Mouse (Mus musculus): ENCODE results near the gene Selenov. TPM values are rescaled to one million over a fixed set of nuclear protein-coding genes. Genes with fewer than 3 reads are reported as not detected.
"Not testable (repeated sequence)": the region's sequence is repeated elsewhere in the genome, so short reads cannot be mapped to it uniquely, and the experiment has no call there.

Selenov gene
- polyA plus RNA-seq, 1 experiment from 2014 or later, result not detected

DNA sequence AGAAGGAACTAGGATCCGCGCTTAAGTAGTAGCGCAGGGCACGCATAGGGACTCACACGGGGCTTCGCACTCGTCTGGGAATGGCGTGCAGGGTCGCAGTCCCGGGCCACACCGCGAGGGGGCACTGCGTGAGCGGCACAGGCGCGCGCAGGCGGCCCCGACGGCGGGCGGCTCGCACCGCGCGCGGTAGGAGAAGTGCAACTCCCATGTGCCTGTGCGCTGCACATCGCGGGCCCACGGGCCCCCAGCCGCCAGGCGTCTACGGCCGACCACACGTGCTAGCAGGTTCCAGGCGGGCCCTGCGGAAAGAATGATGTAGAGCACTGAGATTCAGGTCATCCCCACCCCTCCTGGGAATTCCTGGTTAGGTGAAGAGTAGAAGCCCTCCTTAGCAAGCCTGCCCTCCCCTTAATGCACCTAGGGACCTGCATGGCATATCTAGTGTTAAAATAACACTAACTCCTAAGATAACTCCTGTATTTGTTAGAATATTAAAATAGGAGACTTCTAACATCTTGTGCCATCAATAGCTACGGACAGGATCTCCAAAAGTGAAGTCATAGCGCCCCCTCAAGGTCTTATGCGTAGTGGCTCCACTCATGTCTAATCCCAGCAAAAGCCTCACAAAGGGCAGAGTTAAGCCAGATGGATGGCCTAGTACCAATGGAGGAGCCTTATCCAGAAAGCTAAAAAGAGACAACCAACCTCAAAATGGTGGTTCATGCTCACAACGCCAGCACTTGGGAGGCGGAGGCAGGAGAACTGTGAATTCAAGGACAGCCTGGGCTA lies 8.0 kb upstream of the Selenov start:
- DNase-seq (ENCODE audit: low spot score), result peak; percentile 54

DNA sequence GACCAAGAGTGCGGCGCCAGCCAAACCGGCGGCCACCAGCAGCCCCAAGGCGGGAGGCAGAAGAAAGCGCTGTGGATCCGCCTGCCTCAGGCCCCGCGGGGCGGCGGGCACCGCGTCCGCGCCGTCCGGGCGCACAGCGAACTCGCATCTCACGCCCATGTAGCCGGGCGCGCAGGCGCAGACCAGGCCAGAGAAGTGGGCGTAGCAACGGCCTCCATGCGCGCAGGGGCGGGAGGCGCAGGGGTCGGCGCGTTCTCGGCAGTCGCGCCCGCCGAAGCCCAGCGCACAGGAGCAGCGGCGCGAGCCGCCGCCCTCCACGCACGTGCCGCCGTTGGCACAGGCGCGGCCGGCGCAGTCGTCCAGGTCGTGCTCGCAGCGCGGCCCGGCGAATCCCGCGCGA lies 3.5 kb upstream of the Selenov start:
- peak; percentile 34 for DNase-seq (ENCODE audit: low spot score)

DNA sequence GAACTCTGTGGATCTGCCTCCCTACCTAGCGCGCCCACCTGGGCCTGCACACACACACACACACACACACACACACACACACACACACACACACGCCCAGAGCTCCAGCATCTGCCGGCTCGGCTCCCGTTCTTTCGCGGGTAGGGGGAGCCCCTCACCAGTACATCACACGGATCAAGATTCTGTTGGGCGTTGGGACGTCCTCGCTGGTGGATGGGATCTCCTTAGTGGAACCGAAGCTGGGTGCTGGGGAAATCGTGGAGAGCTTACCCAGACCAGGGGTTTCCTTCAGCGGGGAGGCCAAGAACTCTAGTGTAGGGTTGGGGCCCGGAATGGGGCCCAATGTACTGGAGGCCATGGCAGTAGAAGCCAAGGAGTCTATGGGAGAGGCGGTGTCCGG lies 821 bp downstream of the Selenov start:
- no peak for DNase-seq (ENCODE audit: low spot score)

DNA sequence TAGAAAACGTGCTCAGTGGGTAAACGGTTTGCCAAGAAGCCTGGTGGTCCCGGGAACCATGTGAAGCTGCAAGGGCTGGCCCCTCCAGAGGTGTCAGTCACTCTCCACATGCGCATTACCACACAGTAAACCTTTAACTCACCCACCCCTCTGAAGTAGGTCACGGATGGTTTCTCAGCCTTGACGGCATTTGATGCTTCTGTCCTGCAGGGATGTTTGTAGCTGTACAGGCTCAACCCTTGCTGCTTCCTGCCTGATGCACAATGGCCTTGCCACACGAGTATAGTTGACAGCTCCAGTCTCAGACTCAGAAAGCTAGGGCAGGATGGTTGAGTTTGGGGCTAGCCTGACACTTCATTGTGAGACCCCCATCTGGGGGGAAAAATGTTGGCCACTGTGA lies 10.4 kb downstream of the Selenov start:
- no peak for DNase-seq (ENCODE audit: low spot score)

DNA sequence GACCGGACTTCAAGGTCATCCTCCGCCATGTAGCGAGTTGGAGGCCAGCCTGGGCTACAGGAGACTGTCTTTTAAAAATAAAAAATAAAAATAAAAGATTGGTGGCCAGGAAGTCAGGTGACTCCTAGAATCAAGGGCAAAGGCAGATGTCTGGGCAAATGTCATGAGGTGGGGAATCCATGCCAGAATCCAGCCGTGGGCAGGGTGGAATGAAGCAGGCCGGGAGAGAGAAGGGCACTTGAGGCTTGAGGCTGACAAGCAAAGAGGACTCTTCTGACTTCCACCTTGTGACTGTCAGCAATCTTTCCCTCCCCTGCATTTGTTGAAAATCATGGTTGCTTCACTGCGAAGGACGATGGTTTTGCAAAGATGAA lies 12.7 kb downstream of the Selenov start:
- no peak for DNase-seq (ENCODE audit: low spot score)

DNA sequence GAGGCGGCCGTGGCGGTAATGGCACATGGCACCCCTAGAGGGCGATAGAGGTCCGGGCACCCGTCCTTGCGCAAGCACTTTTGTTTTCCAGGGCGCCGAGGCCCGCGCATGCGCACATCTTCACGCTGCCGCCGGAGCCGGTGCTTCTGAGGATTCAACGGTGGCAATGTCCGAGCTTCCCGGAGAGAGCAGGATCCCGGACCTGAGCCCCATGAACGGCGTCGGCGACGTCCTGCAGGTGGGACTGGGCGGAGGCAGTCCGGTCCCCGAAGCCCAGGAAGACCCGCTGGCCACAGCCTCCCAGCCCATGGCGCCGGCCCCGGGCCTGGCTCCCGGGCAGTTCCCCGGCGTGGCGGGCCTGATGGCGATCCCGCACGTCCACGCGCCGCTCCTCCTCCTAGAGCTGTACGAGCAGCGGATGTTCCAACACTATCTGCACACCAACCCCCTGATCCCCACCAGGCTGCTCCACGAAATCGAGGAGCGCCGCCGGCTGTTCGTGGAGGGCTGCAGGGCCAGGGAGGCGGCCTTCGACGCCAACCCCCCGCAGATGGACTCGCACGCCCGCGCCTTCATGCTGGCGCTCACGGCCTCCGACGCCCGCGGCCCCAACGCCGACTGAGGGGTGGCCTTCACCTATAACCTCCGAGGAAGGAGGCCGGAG lies 13.2 kb downstream of the Selenov start, which contains the start of gene Eid2b:
Gene Eid2b, plus strand, starts transcription at position 125 of the 664 bp plus-strand sequence.
- DNase-seq (ENCODE audit: low spot score), result peak; percentile 93

DNA sequence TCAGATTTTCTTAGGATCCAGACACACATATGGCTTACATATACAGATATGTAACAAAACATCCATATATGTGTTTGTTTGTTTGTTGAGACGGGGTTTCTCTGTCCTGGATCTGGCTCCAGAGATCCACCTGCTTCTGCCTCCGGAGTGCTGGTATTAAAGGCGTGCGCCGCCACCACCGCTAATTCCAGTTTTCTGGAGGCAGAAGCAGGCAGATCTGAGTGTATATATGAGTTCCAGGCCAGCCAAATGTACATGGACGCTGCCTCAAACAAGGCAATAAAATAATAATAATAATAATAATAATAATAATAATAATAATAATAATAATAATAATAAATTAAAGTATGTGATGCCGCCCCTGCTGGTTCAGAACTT lies 13.8 kb downstream of the Selenov start:
- DNase-seq (ENCODE audit: low spot score), result no peak

DNA sequence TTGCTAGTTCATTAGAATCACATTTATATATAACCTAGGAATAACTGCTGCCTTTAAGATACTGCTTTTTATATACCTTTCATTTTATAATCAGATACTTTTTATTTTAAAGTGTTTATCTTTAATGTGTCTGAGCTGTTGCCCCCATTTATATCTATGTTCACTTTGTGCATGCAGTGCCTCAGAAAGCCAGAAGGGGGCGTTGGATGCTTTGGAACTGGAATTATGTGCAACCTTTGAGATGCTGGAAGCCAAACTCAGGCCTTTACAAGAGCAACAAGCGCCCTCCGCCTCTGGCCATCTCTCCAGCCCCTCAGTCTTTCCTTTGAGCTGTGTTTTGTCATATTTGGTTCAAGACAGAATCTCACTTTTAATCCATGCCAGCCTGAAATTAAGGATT lies 19.2 kb downstream of the Selenov start:
- DNase-seq (ENCODE audit: low spot score), result no peak

DNA sequence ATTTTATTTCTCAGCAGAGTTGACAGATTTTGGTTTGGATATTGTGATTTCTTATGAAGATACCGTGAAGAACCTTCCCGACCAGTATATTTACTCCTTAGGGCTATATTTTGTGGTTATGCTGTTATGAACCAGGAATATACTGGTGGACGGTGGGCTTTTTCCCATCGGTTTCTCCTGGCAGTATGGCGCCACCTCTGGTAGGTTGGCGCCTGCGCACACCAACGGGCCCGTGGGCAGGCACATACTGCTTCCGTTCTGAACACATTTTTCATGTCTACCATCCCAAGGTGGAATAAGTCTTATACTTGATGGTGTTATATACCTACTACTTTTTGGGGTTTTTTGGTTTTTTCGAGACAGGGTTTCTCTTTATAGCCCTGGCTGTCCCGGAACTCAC lies 21.6 kb downstream of the Selenov start:
- no peak for DNase-seq (ENCODE audit: low spot score)

DNA sequence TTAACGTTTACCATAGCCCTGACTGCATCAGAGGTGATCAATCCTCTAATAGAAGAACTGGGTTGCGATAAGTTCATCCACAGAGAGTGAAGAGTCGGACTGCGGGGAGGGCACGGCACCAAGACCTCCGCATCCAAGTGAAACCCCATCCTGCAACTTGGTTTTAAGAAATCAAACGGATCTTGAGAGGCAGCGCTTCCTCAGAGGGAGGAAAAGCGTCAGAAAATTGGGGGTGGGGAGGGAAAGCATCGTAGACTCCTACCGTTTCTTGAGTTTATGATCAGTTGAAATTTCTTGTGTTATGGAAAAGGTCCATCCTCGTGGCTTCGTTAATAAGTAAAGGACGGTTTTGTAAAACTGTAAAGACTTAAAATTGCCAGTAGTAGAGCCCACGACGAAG lies 22.4 kb downstream of the Selenov start:
- DNase-seq (ENCODE audit: low spot score), result no peak

DNA sequence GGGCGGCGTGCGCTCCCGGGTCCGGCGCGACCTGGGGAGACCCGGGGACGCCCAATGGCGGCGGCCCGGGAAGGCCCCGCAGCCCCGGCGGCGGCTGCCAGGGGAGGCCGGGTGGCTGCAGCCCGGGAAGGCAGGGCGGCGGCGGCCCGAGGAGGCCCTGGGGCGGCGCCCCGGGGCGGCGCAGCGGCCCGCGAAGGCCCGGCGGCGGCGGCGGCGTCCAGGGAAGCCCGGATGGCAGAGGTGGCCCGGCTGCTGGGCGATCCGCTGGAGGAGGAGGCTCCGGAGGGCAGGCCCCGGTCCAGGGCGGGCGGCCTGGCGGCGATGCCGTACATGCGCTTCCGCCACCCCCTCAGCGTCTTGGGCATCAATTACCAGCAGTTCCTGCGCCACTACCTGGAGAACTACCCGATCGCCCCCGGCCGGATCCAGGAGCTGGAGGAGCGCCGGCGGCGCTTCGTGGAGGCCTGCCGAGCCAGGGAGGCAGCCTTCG lies 22.9 kb downstream of the Selenov start:
- DNase-seq (ENCODE audit: low spot score), result no peak

DNA sequence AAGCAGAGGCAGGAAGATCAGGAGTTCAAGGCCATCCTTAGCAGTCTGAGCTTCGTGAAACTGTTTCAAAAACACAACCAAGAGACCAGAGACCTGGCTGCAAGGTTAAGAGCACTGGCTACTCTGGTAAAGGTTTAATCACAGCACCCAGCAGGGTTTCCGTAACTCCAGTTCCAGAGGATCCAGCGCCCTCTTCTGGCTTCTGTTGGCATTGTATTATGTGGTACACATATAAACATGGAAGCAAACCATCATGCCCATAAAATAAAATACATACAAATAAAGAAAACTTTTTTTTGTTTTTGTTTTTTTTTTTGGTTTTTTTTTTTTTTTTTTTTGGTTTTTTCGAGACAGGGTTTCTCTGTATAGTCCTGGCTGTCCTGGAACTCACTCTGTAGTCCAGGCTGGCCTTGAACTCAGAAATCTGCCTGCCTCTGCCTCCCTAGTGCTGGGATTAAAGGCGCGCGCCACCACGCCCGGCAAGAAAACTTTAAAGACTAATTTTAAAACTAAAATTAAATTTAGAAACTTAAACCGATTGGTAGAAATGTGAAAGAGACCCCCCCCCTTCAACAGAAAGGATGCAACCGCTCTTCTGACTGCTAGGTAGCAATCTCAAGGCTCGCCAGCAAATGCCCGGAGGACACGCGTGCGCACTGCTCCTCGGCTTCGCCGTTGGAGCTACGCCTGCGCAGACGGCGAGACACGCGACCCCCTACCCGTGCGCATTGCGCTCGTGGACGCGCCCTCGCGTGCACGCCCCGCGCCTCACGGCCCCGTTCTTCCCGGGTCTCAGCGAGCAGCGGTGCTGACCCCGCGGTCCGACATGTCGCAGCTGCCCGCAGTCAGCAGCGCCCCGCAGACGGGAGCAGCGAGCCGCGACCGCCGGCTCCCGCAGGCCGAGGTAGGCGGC lies 23.6 kb downstream of the Selenov start, which contains the start of gene Eid2:
Gene Eid2, plus strand, starts transcription at position 753 of the 913 bp plus-strand sequence.
- DNase-seq (ENCODE audit: low spot score), result peak; percentile 67

DNA sequence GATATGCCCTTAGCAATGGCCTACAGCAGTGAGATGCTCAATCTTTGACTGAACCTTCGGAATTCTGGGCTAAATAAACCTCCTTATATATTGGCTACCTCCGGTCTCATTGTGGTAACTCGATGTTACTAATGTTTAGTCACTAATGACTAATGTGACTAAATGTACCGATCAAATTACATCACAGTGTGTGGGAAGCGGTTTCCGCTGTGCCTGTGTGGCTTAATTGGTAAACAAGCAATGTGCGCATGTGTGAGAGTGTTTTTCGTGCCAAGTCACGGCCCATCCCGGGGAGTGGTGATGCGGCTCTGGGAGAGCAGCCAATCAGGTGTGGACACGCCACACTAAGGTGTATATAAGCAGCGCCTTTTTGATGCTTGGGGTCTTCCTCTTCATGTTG lies 25.6 kb downstream of the Selenov start:
- DNase-seq (ENCODE audit: low spot score), result no peak

DNA sequence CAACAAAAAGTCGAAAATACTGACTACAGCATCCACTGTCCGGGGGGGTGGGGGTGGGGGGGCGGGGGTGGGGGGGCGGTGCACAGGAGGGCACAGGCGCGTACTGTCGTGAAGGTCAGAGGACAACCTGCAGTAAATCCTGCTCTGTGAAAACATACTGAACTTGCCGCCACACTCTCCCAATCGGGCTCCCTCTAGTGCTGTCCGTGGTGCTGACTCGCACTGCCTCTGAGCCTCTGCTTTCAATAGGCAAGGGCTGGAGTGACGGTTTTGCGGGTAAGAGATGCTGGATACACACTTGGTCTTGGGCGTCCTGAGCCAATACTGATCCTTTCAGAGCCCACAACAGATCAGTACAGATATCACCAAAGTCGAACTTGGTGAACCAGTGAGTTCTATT lies 27.2 kb downstream of the Selenov start:
- peak; percentile 71 for DNase-seq (ENCODE audit: low spot score)

DNA sequence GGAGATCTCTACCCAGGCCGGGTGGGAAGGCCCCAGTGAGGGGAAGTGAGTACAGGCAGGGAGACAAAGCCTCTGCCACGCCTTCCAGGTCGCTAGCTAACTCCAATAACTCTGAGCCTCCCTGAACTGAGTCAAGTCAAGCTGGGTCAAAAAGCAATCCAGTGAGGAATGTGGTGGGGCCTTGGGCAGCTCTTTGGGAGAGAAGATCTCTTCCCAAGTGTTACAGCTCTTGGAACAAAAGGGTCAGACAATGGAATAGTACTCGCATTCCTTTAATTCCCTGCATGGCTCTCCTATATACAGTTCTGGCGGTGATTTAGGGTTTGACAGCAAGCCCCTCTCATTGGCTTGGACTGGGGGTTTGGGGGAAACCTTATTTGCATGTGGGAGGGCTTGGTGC lies 28.1 kb downstream of the Selenov start:
- DNase-seq (ENCODE audit: low spot score), result no peak

DNA sequence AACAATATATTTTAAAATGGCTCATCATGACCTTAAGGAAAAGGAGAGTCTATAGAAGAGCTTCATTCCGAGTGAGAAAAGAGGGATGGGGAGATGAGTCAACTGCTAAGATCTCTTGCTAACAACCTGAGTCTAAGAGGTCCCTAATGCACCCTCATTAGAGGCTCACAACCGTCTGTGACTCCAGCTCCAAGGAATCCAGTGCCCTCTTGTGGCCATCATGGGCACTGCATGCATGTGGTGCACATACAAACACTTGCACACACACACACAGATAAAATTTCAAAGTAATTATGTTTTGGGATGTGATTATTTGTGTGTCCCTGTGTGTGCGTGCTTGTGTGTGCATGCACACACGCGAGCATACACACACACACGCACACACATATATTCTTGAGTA lies 35.5 kb downstream of the Selenov start:
- DNase-seq (ENCODE audit: low spot score), result peak; percentile 16

DNA sequence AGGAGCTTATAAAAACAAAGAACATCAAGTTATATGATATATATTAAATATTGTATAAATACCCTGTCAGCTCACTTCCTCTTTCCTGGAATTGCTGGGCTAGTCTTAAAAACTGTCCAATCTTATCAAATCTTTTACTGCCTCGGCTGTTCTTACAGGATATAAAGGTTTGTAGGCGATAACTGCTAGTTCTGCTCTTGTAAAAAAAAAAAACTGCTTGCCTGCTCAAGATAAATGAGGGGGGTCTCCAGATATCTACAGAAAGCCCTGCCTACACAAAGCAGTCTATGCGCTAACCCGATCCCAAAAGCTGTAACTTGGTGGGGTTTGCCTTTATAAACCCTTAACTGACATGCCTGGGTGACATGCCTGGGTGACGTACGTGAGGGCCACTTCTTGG lies 36.4 kb downstream of the Selenov start:
- DNase-seq (ENCODE audit: low spot score), result no peak

DNA sequence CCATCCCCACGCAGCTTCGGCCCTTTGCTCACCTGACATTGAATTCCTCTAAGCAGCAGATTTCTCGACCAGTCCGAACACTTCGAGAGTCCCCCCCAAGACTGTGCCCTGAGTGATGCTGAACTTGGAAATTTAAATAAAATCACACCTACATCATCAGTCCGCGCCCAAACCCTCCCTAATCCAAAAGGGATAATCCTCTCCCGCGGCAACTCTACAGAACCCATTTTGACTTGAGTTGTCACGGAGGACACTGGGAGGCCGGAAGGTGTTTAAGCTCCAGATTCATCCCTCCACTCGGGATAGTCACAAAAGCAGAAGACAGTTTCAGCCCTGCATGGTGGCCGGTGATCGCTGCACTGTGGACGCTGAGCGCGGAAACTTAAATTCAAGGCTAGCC lies 39.0 kb downstream of the Selenov start:
- DNase-seq (ENCODE audit: low spot score), result no peak

DNA sequence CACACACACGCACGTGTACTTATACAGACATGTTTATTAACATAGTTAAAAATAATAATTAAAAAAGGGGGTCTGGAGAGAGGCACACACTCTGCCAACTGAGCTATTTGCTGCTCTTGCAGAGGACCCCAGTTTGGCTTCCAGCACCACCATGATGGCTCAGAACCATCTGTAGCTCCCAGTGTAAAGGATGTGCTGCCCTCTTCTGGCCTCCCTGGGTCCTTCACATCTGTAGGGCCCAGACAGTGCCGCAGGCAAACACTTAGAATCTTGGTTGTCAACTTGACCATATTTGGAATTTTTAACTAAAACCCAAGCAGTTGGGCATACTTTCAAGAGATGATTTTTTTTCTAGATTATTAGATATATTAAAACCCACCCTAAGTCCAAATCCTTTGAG lies 42.0 kb downstream of the Selenov start:
- no peak for DNase-seq (ENCODE audit: low spot score)

DNA sequence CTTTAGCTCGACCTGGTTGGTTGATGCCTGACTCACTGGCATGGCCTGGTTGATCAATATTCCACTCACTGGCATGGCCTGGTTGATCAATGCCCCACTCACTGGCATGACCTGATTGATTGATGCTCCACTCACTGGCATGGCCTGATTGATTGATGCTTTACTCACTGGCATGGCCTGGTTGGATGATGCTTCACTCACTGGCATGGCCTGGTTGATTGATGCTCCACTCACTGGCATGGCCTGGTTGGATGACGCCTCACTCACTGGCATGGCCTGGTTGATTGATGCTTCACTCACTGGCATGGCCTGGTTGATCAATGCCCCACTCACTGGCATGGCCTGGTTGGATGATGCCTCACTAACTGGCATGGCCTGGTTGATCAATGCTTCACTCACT lies 47.0 kb downstream of the Selenov start:
- DNase-seq (ENCODE audit: low spot score), result not testable (repeated sequence)

All from thymus, postnatal 0 days (tissue).